Mouse (Mus musculus): Measurements from ENCODE around the gene C3ar1. TPM values are rescaled to one million over a fixed set of nuclear protein-coding genes. Genes with fewer than 3 reads are reported as not detected.

Gene C3ar1
- total RNA-seq (2021), result under 1 TPM; 0.46 to 0.91 TPM
- long read RNA-seq, experiment 1, full-length matches to known transcripts, result 2 of 2 reads
- long read RNA-seq, experiment 1, partial matches to known transcripts, result 0 of 2 reads
- long read RNA-seq, experiment 1, other reads (novel, unspliced or antisense), result 0 of 2 reads
- long read RNA-seq, experiment 2, result 0 reads

DNA sequence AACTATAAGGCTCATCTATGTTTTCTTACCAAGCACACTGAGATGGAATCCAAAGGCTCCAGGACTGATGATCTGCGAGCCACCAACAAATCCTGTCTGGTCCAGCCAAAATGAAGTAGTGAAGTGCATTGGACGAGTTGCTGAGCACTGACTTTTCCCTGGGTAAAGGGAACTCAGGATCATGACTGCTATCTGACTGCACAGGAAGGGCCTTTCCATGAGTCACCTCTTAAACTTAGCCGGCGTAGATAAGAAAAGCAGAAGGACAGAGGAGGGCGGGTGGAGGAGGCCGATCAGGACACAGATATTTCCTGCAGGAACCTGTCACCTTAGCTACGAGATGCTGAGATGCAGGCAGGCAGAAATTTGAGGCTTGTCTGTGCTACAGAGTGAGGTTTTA, at the start of gene C3ar1:
C3ar1 (minus strand) TSS at position 207 of the 400 bp plus-strand sequence.
- DNase-seq (ENCODE audit: low spot score in 2 of 2), result no peak

GRCm38 (mm10) chr6:122892442-122893049, 36.6 kb upstream of the C3ar1 start:
- DNase-seq (ENCODE audit: low spot score in 2 of 2), result peak; percentile 46 to 72

DNA sequence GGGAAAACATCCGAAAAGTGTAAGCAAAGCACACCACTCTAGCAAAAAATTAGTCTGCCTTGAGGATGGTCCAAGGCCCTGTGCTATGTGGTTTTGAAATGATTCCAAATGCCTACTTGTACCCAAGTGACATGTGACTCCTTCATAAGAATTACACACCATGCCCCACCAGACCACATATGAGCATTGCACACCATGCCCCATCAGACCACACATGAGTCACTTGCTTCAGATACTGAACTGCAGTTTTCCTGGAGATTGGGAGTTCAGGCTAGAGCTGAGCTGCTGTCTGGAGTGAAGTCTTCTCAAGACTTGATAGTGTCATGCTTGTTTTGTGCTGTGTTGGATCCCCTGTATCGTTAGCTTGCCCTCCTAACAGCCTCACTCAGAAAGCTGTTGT, 33.6 kb upstream of the C3ar1 start:
- no peak for DNase-seq (ENCODE audit: low spot score in 2 of 2)

GRCm38 (mm10) chr6:122883603-122884002, 27.6 kb upstream of the C3ar1 start:
- DNase-seq (ENCODE audit: low spot score in 2 of 2), result no peak

- DNase-seq (ENCODE audit: low spot score in 2 of 2), result no peak
These were observed 25.3 kb upstream of the C3ar1 start for GRCm38 (mm10) chr6:122881287-122881686.

DNA sequence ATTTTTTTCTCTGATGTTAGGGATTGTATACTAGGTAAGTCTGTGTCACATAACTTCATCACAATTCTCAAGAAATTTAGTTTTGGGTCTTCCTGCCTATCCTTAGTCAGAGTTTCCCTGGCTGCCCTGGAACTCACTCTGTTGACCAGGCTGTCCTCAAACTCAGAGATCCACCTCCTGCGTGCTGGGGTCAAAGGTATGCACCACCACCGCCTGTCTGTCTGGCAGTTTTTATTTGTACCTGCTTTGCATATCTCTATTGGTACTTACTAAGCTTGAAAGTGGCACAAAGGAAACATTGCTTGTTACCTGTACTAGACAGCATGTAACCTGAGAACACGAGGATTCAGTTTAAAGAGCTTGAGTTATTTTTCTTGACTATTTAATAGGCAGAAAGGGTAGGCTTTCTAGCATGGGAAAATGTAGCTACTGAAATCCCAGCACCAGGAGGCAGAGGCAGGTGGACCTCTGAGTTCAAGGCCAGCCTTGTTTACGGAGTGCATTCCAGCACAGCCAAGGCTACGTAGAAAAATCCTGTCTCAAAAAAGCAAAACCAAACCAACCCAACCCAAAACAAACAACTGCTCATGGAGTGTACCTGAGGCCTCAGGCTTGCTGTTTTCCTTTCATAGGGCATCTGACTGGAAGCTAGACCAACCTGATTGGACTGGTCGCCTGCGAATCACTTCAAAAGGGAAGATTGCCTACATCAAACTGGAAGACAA, 24.0 kb upstream of the C3ar1 start:
- DNase-seq (ENCODE audit: low spot score in 2 of 2), result no peak

DNA sequence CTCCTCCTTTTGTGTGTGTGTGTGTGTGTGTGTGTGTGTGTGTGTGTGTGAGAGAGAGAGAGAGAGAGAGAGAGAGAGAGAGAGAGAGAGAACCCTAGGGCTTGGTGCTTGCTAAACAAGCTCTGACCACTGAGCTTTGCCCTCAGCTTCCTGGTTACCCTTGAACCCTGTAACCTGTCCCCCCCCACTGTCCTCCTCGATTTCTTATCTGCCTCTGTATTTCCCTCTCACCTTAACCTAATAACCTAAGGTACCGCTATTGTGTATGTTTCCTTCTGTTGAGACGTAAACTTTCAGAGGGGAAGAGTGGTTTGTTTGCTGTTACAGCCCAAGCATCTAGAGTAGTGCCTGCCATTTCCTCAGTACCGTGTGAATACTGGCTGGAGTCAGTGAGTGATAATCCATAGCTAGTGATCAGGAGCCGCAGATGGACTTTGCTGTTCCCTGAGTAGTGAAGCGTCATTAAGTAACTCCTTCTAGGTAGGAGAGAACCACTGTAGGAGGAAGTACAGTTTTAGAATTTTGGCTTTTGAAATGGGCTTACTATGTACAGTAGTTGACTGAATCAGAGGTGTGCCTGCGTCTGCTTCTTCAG, 23.3 kb upstream of the C3ar1 start:
- no peak for DNase-seq (ENCODE audit: low spot score in 2 of 2)

DNA sequence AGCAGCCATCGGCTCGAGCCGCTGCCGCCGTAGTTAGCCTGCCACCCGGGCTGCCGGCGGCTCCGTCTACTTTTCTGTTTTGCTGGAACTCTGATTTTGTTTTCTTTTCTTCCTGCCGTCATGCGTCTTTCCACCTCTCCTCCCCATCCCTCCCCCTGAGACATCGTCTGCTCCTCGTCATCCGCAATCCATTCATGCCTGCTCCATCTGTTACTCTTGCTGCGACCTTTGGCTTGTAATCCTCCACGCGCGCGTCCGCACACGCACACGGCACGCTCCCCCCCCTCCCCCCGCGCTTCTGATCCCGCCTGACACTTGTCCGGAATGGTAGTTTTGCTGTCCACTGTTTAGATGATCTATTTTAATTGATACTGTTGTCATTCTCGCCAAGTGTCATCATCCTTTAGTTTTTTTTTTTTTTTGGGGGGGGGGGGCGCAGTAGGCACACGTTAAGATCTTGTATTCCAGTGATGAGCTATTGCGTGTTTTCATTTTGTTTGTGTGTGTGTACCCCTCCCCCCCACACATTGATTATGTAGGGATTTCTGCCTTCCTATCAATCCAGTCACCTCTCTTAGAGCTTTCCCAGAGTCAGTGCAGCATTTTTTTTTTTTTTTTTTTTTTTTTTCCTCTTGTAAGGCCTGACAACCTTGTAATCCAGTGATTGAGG, 18.9 kb upstream of the C3ar1 start:
- DNase-seq (ENCODE audit: low spot score in 2 of 2), result no peak

- peak; percentile 99 for DNase-seq (ENCODE audit: low spot score in 2 of 2)
These were observed 18.1 kb upstream of the C3ar1 start, which contains the start of gene Necap1 for GRCm38 (mm10) chr6:122873871-122874719. Necap1 (plus strand) TSS chr6:122874474.

GRCm38 (mm10) chr6:122872800-122873199, 16.8 kb upstream of the C3ar1 start:
- no peak for DNase-seq (ENCODE audit: low spot score in 2 of 2)

DNA sequence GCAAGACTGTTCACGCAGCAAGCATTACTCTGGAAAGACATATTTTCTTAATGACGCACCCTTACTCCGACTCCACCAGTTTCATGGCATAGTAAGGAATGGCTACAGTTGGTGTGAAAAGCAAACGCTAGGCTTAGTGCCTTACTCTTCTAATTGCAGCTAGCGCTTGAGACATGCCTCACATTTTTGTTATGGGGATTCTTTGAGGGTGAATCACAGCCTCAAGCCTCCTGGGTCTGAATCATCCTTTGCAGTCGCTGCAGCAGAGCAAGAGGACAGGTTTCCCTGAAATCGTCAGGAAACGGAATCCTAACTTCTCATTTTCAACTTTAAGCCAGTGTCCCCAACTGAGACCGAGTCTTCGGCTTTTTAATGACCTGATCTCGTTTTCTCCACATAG, 13.9 kb upstream of the C3ar1 start:
- no peak for DNase-seq (ENCODE audit: low spot score in 2 of 2)

DNA sequence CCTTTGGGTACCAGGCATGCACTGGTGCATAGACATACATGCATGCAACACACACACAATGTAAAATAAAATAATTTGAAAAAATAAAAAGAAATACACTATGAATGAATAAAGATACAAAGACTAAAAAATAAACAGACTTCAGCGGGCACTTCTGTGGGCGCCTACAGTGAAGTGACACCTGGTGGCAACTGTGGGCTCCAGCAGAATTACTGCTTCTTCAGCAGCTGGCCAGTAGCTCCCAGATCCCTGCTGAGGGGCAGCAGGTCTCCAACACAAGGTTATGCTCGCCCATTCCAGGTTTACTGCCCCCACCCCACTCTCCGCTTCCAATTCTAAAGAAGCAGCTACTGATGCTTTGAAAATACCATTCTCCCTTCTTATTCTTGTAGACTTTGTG, 12.0 kb upstream of the C3ar1 start:
- no peak for DNase-seq (ENCODE audit: low spot score in 2 of 2)

DNA sequence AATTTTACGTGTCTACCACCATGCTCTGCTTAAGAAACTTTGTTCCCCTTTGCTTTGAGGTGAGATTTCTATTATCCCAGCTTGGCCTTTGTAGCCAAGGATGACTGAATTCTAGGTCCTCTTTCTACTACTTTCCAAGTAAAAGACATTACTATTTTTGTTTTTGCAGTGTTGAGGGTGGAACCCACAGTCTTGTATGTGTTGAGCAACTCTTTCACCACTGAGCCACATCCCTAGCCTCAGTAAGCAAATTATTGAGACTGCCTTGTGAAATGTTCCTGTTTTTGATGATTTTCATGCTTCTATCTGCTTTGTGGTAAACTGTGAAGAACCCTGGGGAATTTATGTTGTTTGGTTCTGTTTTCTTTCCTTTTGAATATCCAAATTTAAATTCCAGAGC, 6.9 kb upstream of the C3ar1 start:
- no peak for DNase-seq (ENCODE audit: low spot score in 2 of 2)

DNA sequence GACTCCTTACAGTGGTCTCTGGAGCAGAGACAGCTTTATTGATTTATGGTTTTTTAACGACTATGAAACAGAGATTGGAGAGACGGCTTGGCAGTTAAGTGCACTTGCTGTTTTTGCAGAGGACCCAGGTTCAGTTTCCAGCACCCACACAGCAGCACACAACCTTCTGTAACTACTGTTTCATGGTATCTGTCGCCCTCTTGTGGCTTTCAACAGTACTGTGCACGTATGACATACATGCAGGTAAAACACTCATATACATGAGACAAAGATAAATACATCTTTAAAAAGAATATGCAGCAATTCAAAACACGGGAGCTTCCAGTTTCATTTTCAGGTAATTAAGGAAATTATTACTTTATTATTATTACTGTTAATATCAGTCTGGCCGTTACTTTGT, 6.5 kb upstream of the C3ar1 start:
- no peak for DNase-seq (ENCODE audit: low spot score in 2 of 2)

DNA sequence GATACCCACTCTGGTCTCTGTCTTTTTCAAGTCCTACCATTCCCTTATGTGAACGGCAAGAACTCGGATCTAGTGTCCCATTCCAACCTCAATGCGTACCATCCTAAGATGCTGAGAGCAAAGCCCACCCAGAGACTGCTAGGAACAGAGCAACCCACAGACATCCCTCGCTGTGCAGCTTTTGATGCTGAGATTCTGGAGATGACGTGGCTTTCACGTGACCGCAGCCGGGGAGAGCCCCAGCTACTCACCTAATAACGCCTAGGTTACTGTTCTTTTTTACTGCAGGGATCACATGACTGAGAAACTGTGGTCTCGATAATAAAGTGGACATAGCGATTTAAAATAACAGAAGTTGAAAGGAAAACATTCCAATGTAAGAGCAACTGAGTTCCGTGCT, 1.4 kb downstream of the C3ar1 start:
- no peak for DNase-seq (ENCODE audit: low spot score in 2 of 2)

- DNase-seq (ENCODE audit: low spot score in 2 of 2), result no peak
These were observed 3.3 kb downstream of the C3ar1 start for GRCm38 (mm10) chr6:122852696-122853095.

DNA sequence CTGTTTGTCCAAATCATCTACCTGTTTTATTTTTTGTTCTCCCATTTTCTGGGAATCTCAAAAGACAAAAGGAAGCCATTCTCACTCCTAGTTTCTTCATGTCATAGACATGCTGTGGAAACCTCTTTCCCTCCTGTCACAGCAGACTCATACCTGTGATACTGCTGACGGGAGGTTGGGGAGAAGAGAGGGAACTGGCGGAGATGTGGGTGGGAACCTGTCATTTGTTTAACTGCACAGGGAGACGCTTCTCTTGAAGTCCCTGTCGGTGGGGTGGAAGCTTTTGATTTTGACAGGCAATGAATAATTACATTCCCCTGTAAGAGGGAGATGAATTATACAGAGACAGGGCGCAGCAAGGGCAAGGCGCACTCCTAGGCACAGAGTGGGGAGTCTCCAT, 12.2 kb downstream of the C3ar1 start:
- no peak for DNase-seq (ENCODE audit: low spot score in 2 of 2)

DNA sequence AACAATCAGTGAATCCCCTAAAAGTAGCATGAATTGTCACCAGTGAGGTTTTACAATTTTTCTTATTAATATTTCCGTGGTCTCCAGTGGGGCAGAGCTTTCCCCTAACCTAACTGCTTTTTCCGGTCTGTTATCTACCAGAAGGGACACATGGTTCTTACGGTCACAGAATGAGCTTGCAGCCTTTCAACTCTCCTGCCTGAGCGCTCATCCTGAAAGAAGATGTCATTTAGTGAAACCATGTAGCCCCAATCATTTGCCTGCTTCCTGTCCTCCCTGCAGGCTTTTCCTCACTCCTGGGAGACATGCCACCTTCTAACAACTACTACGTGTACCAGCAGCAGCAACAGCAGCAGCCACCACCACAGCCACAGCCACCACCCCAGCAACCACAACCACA, 18.4 kb downstream of the C3ar1 start:
- DNase-seq (ENCODE audit: low spot score in 2 of 2), result no peak

GRCm38 (mm10) chr6:122836974-122837373, 19.0 kb downstream of the C3ar1 start:
- no peak for DNase-seq (ENCODE audit: low spot score in 2 of 2)

DNA sequence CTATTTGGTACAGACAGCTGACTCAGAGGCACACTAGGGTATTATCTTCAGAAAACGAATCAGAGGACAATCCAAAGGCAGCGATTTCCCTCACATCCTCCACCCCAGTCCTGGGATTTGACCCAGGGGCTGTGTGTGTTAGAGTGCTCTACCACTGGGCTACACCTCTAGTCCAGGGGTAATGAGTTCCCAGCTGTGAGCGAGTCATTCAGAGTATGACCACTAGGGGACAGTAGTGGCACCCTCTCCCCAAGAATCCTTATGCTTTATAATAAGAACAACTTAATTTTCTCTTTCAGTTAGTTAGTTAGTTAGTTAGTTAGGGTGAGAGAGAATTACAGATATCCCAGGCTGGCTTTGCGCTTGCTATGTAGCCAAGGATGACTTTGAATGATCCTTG, 21.6 kb downstream of the C3ar1 start:
- no peak for DNase-seq (ENCODE audit: low spot score in 2 of 2)

- DNase-seq (ENCODE audit: low spot score in 2 of 2), result no peak
These were observed 23.1 kb downstream of the C3ar1 start for GRCm38 (mm10) chr6:122832880-122833279.

Data from layer of hippocampus, postnatal 14 days (tissue).